Mouse (Mus musculus) left cerebral cortex, postnatal 25 days (tissue): ENCODE measurements around the gene Sik2. TPM values are rescaled to one million over a fixed set of nuclear protein-coding genes. Genes with fewer than 3 reads are reported as not detected.

Experiments used
- DNase-seq, 2 experiments: peaks; one replicate each; pipeline ENCODE4 v3.0.0; 2022; ENCODE audit warnings: low spot score in 2 of 2, mixed read lengths in 1 of 2
- intact Hi-C: fragments of 180-260 bp; cut with DNase I; formaldehyde crosslinking; loops from one replicate; pipeline ENCODE4 v1.15.1; 2025
- total RNA-seq, 2 experiments: library from RNA; stranded (reverse); gene quantifications; 2 replicates each; pipeline ENCODE4 v1.2.3; 2021

The Sik2 gene
- total RNA-seq, 2 experiments from 2014 or later = 51.5 to 56.2 TPM

DNA sequence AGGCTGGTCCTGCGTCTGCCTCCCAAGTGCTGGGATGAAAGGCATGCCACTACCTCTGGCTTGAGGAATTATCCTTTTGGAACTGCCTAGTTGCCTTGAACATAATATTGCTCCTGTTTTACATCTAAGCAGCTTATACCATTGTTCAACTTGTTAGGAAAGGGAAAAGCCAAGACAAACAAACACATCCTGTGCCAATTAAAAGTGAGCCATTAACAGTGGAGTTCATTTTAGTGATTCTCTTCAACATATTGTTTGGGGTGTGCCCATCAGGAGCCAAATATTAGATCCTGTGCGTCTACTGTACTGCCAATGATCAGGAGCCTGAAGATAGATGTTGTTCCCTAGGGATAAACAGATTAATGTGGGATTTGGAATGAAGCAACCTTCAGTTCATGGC is 126.7 kb downstream of the Sik2 start:
- intact Hi-C loops = no loop called here
- DNase-seq = no peak

DNA sequence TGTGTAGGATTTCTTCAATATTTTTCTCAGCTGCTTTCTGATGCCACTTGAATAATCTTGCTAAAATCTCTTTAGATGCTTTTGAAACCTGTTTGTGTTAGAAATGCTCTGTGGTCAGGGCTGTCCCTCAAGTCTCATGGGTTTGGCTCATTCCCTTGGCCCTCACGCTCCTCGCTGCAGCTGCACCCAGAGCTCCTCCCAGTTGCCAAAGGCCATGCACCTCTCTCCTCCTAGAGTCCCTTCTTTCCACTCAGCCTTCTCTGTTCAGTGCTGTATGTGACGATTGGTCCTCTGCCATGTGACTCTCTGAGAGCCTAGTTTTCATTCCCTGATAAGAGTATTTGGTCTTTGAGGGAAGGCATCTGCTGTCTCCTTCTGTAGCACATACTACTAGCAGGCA is 131.4 kb downstream of the Sik2 start:
- DNase-seq = no peak
- intact Hi-C loops = no loop called here

DNA sequence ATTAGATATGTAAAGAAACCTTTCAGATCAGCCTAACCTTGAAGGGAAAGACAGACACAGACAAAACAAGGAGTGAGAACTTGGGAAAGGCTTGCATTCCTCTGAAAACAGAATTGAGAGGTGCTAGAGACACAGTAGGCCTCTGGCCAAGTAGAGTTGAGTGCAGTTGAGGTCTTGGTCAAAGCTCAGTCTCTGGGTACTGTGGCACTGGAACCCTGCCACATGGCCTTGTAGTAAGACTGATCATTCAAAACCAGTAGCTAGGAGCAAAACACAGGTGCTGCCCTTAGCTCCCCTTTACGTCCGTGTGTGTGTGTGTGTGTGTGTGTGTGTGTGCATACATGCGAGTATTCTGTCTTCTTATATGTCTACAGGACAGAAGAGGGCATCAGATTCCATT is 132.6 kb downstream of the Sik2 start:
- DNase-seq = no peak
- intact Hi-C loops = no loop called here

DNA sequence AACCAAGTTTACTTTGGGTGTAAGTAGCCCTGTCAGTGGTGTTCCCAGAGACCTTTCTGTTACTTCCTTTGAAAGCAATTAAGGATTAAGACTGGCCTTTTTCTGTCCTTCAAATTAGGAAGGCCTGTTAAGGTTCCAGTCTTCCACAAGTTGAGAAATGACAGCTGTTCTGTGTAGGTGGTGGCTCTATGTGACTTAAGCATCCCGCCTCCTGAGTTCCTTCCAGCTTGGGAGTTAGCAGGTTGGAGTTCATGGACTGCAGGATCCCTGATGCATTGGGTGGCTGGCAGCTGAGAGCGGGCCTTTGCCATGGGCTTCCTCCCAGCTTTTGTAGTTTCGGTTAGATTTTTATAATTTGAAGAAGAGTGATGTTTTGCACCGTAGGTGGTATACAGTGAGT is 133.4 kb downstream of the Sik2 start:
- peak in 1 of 2 experiments; percentile 56 for DNase-seq
- intact Hi-C loops = no loop called here

DNA sequence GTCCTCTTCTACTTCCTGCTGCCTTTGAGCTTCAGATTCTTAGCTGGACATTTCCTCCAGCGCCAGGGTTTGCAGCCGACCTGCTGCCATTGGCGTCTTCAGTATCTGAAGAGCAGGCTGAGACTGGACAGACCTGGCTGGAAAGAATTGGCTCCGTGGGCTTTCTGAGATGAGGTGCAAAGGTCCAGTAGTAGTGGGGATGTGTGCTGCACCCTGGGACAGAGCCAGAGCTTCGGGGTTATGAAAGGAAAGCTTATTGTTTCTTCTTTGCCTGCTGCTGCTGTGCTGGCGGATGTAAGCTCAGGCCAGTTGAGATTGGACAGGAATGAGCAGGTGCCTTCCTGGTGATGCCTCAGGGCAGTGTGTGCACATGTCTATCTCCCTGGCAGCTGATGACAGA is 134.8 kb downstream of the Sik2 start:
- intact Hi-C loops = no loop called here
- DNase-seq = no peak

DNA sequence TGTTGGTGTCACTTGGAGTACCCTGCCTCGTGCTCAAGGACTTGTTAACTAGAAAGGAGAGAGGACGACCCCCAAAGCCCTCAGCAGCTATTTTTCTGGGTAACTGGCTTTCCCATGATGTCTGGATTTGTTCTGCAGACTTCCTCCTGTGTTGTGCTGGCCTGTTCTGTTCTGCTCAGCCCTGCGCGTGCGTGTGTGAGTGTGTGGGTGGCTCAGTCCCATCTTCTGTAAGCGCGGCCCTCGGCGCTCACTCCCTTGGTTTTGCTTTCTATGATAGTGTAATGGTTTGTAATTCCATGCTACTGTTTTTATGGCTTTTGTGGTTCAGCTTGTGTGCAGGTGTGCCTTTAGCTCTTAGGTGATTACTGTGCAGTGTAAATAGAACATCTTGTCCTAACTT is 135.7 kb downstream of the Sik2 start:
- intact Hi-C loops = no loop called here
- peak in 1 of 2 experiments; percentile 48 for DNase-seq

DNA sequence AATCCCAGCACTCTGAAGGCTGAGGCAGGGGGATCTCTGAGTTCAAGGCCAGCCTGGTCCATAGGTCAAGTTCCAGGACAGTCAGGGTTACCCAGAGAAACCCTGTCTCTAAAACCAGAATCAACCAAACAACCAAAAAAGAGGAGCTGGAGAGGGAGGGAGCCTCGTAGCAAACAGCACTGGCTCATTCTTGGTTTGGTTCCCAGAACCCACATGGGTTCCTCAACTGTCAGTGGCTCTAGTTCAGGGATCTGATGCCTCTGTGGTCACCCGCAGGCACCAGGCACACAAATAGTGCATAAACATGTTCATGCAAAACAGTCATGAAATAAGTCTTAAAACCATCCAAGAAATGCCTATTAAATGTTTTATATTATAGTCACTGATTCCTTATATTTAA is 140.7 kb downstream of the Sik2 start:
- DNase-seq = no peak
- intact Hi-C loops = no loop called here

DNA sequence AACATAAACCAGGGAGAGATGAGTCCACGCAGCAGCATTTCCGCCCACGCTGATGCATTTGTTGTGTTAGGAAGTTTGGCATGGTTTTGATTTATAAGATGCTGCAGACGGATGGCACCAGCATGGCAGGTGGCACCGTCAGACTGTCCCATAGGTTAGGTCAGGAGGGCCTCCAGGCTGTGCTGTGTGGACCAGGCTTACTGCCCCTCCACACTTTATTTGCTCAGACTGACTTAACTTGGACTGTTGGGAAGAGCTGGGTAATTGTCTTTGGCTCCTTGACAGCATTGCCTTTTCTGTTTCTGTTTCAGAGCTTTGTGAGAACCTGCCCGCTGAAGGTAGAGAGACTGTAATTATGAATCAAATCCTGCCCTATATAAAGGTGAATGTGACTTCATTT is 141.9 kb downstream of the Sik2 start:
- intact Hi-C loops = no loop called here
- no peak for DNase-seq

DNA sequence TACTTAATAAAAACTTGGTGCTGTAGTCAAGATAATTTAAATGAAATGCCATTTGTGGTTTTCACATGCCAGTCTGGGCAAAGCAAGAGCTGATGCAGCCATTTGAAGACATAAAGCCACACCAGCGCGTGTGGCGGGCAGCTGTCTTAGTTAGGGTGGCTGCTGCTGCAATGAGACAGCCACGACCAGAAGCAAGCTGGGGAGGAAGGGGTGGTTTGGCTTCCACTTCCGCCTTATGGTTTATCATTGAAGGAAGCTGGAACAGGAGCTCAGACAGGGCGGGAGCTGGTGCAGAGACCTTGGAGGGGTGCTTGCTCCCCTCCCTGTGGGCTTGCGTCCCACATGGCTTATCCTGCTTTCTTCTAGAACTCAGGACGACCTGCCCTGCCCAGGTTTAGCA is 143.1 kb downstream of the Sik2 start:
- DNase-seq = no peak
- intact Hi-C loops = no loop called here

DNA sequence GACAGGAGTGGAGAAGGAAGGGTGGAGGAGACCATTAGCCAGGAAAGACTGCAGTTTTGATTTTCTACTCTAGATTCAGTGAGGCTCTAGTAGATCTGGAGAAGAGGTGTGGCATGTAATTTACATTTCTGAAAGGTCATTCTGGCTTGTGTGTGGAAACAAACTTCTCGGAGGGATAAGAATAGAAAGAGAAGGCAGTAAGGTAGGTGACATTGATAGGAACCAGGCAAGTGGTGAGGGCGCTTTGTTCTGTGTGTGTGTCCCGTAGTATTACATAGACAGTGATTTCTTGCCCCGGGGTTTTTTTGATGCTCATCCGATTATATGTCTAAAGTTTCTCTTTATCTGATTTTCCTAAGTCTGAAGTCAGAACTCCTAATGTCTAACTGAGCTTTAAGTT is 144.0 kb downstream of the Sik2 start:
- intact Hi-C loops = no loop called here
- no peak for DNase-seq

DNA sequence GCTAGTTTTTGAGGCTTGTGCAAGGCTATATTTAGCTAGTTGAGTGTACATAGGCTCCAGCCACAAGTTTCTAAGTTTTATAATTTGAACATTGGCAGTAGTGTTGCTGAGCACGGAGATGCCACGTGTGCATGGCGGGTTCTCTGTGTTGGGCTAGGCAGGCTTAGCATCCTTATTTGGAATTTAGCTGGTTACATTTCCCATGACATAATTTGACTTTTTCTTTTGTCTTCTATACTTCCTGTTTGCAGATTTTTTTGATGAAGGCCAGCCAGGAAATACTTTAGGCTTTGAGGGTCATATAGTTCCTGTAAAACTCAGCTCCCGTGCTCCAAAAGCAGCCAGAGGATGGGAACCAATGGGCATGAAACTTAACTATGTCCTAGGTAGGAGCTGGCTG is 145.0 kb downstream of the Sik2 start:
- no peak for DNase-seq
- intact Hi-C loops = no loop called here

- intact Hi-C loops = no loop called here
- DNase-seq = peak in 1 of 2 experiments; percentile 50
Observed at GRCm38 (mm10) chr9:50861119-50861839, 147.6 kb downstream of the Sik2 start.

- intact Hi-C loops = no loop called here
- DNase-seq = no peak
Observed at GRCm38 (mm10) chr9:50858681-50859080, 150.2 kb downstream of the Sik2 start.

DNA sequence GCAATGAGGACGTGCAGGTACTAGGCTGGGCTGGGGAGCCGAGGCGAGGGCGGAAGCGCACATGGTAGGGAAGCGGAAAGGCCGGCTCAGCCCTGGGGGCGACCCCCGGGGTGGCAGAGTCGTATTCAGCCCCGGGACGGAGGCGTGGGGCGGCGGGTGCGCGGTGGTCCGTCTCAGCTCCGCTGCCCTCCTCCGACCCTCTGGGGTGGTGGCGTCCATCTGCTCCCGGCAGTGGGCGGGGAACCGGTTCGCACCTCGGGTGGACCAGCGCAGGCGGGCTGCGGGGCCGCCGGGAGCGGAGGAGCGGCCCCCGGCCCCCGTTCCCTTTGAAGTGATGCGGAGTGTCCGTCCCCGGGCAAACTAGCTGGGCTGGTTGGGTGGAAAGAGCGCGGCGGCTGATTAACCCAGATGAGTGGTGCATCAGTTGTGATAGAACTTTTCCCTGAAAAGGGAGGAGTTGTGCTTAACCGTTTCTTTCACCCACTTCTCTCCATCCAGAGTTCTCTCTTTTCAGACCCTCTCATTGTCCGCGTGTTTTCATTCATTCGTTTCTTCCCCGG is 151.7 kb downstream of the Sik2 start:
- peak in 1 of 2 experiments; percentile 29 for DNase-seq
- intact Hi-C loops = loop anchor here (2.0 kb wide), 1 partner anchor 152 kb away; the partner anchor contains the start of gene Sik2

GRCm38 (mm10) chr9:50856341-50857081 is 152.4 kb downstream of the Sik2 start:
- intact Hi-C loops = loop anchor here (2.0 kb wide), 1 partner anchor 152 kb away; the partner anchor contains the start of gene Sik2
- DNase-seq = peak; percentile 89 to 90

GRCm38 (mm10) chr9:50855780-50856179 is 153.1 kb downstream of the Sik2 start:
- intact Hi-C loops = loop anchor here (2.0 kb wide), 1 partner anchor 153 kb away; the partner anchor contains the start of gene Sik2
- DNase-seq = no peak

GRCm38 (mm10) chr9:50855133-50855766 is 153.6 kb downstream of the Sik2 start:
- DNase-seq = no peak
- intact Hi-C loops = no loop called here

DNA sequence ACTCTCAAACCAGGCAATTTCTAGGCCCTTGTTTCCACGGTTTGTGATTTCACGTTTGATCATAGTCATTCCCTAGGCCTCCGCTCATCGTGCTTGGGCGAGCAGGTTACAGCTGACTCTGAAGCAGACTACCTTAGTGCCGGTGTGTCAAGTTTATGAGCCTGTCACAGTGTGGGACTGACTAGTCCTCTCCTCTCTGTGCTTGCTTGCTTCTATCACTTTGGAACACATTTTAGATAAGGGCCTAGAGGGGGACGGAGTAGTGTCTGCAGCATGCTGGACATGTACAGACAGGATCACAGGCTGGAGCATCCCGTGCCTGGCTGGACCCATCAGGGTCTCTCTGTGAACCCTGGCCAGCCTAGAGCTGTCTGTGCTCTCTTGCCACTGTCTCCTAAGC is 154.5 kb downstream of the Sik2 start:
- DNase-seq = no peak
- intact Hi-C loops = no loop called here

GRCm38 (mm10) chr9:50852634-50853349 is 156.1 kb downstream of the Sik2 start:
- peak in 1 of 2 experiments; percentile 46 for DNase-seq
- intact Hi-C loops = no loop called here

DNA sequence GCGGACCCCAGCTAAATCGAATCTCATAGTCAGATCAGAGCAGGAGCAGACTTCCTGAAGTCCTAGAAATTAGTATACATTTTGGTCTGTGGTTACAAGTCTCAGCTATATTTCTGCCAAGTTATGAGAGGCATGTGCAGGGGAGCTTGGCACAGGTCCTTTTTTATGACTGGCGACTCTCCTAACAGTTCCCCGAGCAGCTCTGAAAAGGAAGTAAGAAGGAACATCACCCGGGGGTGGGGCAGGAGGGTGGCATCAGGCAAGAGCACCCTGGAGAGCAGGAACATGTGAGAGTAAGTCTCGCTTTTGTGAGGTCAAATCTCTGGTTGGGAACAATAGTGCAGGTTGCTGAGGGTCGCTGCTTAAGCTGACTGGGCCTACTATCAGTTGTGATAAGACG is 158.2 kb downstream of the Sik2 start:
- intact Hi-C loops = no loop called here
- DNase-seq = peak in 1 of 2 experiments; percentile 81
